Mouse (Mus musculus) kidney, embryonic 15.5 days (tissue): ENCODE measurements around the gene Cpsf4. TPM values are rescaled to one million over a fixed set of nuclear protein-coding genes. Genes with fewer than 3 reads are reported as not detected.

Experiments used
- ATAC-seq: fragments of 200-750 bp; cut with Nextera tagmentation; replicated peaks from 2 replicates; pipeline ENCODE4 v1.8.0; 2017; ENCODE audit warnings: moderate TSS enrichment; ENCODE audit not compliant: low FRiP score
- H3K27ac ChIP-seq: fragments of 300-500 bp; sonication (generic); 2 replicates; pipeline ENCODE4 v1.5.1; 2015; ENCODE audit warnings: mild to moderate bottlenecking, inconsistent platforms
- H3K27me3 ChIP-seq: fragments of 300-500 bp; sonication (generic); 2 replicates; pipeline ENCODE4 v1.6.1; 2015; ENCODE audit warnings: inconsistent platforms
- H3K36me3 ChIP-seq: fragments of 300-500 bp; sonication (generic); 2 replicates; pipeline ENCODE4 v1.6.1; 2015; ENCODE audit warnings: inconsistent platforms
- H3K4me1 ChIP-seq: fragments of 300-500 bp; sonication (generic); 2 replicates; pipeline ENCODE4 v1.6.1; 2015; ENCODE audit warnings: inconsistent platforms
- H3K4me2 ChIP-seq: fragments of 300-500 bp; sonication (generic); 2 replicates; pipeline ENCODE4 v1.6.1; 2015; ENCODE audit warnings: moderate library complexity, mild to moderate bottlenecking, inconsistent platforms
- H3K4me3 ChIP-seq: fragments of 300-500 bp; sonication (generic); replicated peaks from 2 replicates; pipeline ENCODE4 v1.5.1; 2015; ENCODE audit warnings: mild to moderate bottlenecking, inconsistent platforms
- H3K9ac ChIP-seq: fragments of 300-500 bp; sonication (generic); 2 replicates; pipeline ENCODE4 v1.6.1; 2015; ENCODE audit warnings: mild to moderate bottlenecking, inconsistent platforms
- H3K9me3 ChIP-seq: fragments of 300-500 bp; sonication (generic); replicated peaks from 2 replicates; pipeline ENCODE4 v1.6.1; 2016; ENCODE audit warnings: inconsistent platforms
- WGBS: fragments of 180-500 bp; shearing (Covaris S2); methylation state at CpG from one replicate; pipeline ENCODE4 v1.1.7; 2015; ENCODE audit warnings: mixed read lengths; 5-methylcytosine and 5-hydroxymethylcytosine counted together
- polyA plus RNA-seq: library from polyadenylated mRNA; unstranded; fragments of >200 nt; fragmentation: Nextera tagmentation; extraction: Ambion mirVana; gene quantifications from 2 replicates; pipeline ENCODE4 v1.2.1, GENCODE M21; 2015

Cpsf4 gene
- polyA plus RNA-seq, 1 experiment from 2014 or later, result 57.6 TPM

- Histone ChIP-seq H3K4me3 (peak overlapping the region; percentile 78), H3K36me3 (peaks cover 61% of the 10 kb centered on the region), H3K9me3 (no peaks in the 10 kb centered on the region), H3K4me2 (peak overlapping the region; percentile 83), H3K27ac (no peak overlapping the region), H3K9ac (peak overlapping the region; percentile 86), H3K4me1 (peaks cover 31% of the 10 kb centered on the region), H3K27me3 (no peaks in the 10 kb centered on the region)
- ATAC-seq, result no peak
- 10% methylated on average over 6 of the region's 6 CpGs for WGBS
Observed at GRCm38 (mm10) chr5:145138836-145139235, 28.2 kb upstream of the Cpsf4 start.

DNA sequence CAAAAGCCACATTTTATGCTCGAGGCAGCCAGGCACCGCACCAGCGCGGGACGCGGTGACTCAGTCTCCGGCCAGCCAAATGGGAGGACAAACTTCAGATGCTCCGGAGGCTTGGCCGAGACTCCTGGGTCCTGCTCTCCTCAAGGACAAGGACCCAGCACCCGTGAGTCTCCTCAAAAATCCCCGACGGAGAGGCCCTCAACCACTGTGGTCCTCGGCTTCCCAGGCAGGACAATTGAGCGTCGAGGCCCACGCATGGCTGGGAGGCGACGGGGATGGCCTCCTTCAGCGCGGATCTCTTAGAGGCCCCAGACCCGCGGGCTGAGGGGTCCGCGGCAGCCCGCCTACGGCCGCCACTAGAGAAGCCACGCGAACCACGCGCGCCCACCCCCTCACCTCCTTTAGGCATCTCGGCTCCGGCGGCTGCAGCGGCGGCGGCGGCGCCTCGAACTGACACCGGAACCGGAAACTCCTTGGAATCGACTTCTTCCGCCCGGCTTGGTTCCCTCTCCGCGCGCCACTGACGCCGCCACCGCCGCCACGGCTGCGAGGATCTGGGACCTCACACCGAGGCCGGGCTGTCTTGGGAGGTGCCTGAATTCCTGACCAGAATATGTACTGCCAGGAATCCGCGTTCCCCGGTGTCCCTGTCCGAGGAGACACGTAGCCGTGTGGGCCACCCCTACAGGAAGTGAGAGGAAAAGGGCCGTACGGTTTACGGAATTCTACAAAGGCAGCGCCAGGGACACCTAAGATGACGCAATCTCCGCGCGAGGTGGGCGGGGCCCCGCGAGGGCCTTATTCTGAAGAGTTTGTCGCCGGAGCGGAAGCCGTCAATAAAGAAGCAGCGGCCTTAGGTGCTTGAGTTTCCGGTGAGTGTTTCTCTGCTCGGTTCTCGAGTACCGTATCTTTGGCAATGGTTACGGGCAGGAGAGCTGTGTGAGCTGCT lies 27.2 kb upstream of the Cpsf4 start, which contains the start of the genes Pdap1 and Bud31:
Gene Pdap1 (minus strand): TSS at position 668 of the 949 bp plus-strand sequence.
Gene Bud31 (plus strand): TSS at position 792 of the 949 bp plus-strand sequence.
- Histone ChIP-seq H3K36me3 (peaks cover 61% of the 10 kb centered on the region), H3K27me3 (no peaks in the 10 kb centered on the region), H3K4me2 (peak within 1 kb of the TSS; percentile 83), H3K9me3 (no peaks in the 10 kb centered on the region), H3K4me3 (peak within 1 kb of the TSS; percentile 78), H3K9ac (peak within 1 kb of the TSS; percentile 86), H3K4me1 (peaks cover 31% of the 10 kb centered on the region), H3K27ac (peak within 1 kb of the TSS; percentile 93)
- ATAC-seq, result peak; percentile 95
- under 1% methylated on average over 81 of the region's 84 CpGs for whole genome bisulfite sequencing

GRCm38 (mm10) chr5:145140611-145141010 lies 26.4 kb upstream of the Cpsf4 start:
- peak overlapping the region; percentile 83 for H3K4me2 ChIP-seq
- H3K9ac ChIP-seq, result peak overlapping the region; percentile 86
- no peaks in the 10 kb centered on the region for H3K9me3 ChIP-seq
- WGBS, result under 1% methylated on average over 18 of the region's 18 CpGs
- peaks cover 62% of the 10 kb centered on the region for H3K36me3 ChIP-seq
- H3K27me3 ChIP-seq, result no peaks in the 10 kb centered on the region
- peaks cover 31% of the 10 kb centered on the region for H3K4me1 ChIP-seq
- ATAC-seq, result no peak
- H3K4me3 ChIP-seq, result peak overlapping the region; percentile 78
- H3K27ac ChIP-seq, result peak overlapping the region; percentile 93

- no peak overlapping the region for H3K27ac ChIP-seq
- no peak for ATAC-seq
- H3K9me3 ChIP-seq, result no peaks in the 10 kb centered on the region
- H3K4me1 ChIP-seq, result no peaks in the 10 kb centered on the region
- no peak overlapping the region for H3K9ac ChIP-seq
- H3K36me3 ChIP-seq, result peaks cover 100% of the 10 kb centered on the region
- H3K4me3 ChIP-seq, result no peak overlapping the region
- H3K4me2 ChIP-seq, result no peak overlapping the region
- WGBS, result 85% methylated on average over 5 of the region's 5 CpGs
- H3K27me3 ChIP-seq, result no peaks in the 10 kb centered on the region
Observed at GRCm38 (mm10) chr5:145147748-145148147, 19.3 kb upstream of the Cpsf4 start.

GRCm38 (mm10) chr5:145149294-145149693 lies 17.7 kb upstream of the Cpsf4 start:
- H3K27ac ChIP-seq, result no peak overlapping the region
- no peaks in the 10 kb centered on the region for H3K9me3 ChIP-seq
- no peak for ATAC-seq
- H3K9ac ChIP-seq, result no peak overlapping the region
- H3K27me3 ChIP-seq, result no peaks in the 10 kb centered on the region
- no peak overlapping the region for H3K4me2 ChIP-seq
- H3K36me3 ChIP-seq, result peaks cover 99% of the 10 kb centered on the region
- no peak overlapping the region for H3K4me3 ChIP-seq
- no peaks in the 10 kb centered on the region for H3K4me1 ChIP-seq
- WGBS, result 92% methylated on average over 6 of the region's 6 CpGs

GRCm38 (mm10) chr5:145152690-145153089 lies 14.3 kb upstream of the Cpsf4 start:
- Histone ChIP-seq H3K4me2 (no peak overlapping the region), H3K4me1 (no peaks in the 10 kb centered on the region), H3K9me3 (no peaks in the 10 kb centered on the region), H3K4me3 (no peak overlapping the region), H3K27me3 (no peaks in the 10 kb centered on the region), H3K9ac (no peak overlapping the region), H3K36me3 (peaks cover 93% of the 10 kb centered on the region), H3K27ac (no peak overlapping the region)
- no peak for ATAC-seq
- 92% methylated on average over 5 of the region's 5 CpGs for WGBS

- peaks cover 77% of the 10 kb centered on the region for H3K36me3 ChIP-seq
Observed at GRCm38 (mm10) chr5:145161361-145161760, 5.7 kb upstream of the Cpsf4 start.

GRCm38 (mm10) chr5:145164710-145165109 lies 2.3 kb upstream of the Cpsf4 start:
- no peaks in the 10 kb centered on the region for H3K27me3 ChIP-seq
- no peaks in the 10 kb centered on the region for H3K9me3 ChIP-seq
- H3K4me3 ChIP-seq, result no peak overlapping the region
- peaks cover 37% of the 10 kb centered on the region for H3K4me1 ChIP-seq
- WGBS, result 51% methylated on average over 3 of the region's 3 CpGs
- no peak overlapping the region for H3K9ac ChIP-seq
- peak overlapping the region; percentile 24; the same call in 1 of the 2 replicates for H3K4me2 ChIP-seq
- no peak for ATAC-seq
- H3K36me3 ChIP-seq, result peaks cover 49% of the 10 kb centered on the region
- no peak overlapping the region; the same call in 1 of the 2 replicates for H3K27ac ChIP-seq

More at GRCm38 (mm10) chr5:145161361-145161760, 5.7 kb upstream of the Cpsf4 start:
- no peak overlapping the region for H3K27ac ChIP-seq
- H3K4me1 ChIP-seq, result peaks cover 22% of the 10 kb centered on the region
- H3K27me3 ChIP-seq, result no peaks in the 10 kb centered on the region
- 96% methylated on average over 14 of the region's 14 CpGs for WGBS
- H3K4me2 ChIP-seq, result no peak overlapping the region
- no peak overlapping the region for H3K4me3 ChIP-seq
- H3K9ac ChIP-seq, result no peak overlapping the region
- ATAC-seq, result no peak
- no peaks in the 10 kb centered on the region for H3K9me3 ChIP-seq

DNA sequence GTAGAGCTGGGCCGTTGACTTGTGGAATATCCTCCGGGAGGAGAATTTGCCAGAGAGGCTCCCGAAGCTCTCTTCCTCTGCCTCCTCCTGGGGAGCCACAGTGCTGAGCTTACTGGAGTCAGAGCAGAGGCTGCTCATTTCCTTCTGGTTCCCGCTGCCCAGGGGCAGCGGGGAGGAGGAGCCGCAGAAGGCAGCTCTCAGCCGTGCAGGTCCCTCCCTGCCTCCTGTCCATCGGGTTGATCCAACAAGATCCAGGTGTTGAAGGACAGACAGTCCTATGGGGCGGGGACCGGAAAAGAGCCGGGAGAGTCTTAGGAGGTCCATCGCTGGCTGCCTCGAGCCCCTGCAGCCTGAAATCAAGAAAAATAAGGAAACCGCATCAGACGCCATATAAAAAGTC lies 1.8 kb upstream of the Cpsf4 start:
- H3K27ac ChIP-seq, result no peak overlapping the region; the same call in 1 of the 2 replicates
- no peak for ATAC-seq
- no peak overlapping the region for H3K9ac ChIP-seq
- WGBS, result 86% methylated on average over 15 of the region's 15 CpGs
- H3K4me2 ChIP-seq, result no peak overlapping the region
- H3K27me3 ChIP-seq, result no peaks in the 10 kb centered on the region
- H3K9me3 ChIP-seq, result no peaks in the 10 kb centered on the region
- H3K4me1 ChIP-seq, result peaks cover 37% of the 10 kb centered on the region
- H3K36me3 ChIP-seq, result peaks cover 48% of the 10 kb centered on the region
- no peak overlapping the region for H3K4me3 ChIP-seq

DNA sequence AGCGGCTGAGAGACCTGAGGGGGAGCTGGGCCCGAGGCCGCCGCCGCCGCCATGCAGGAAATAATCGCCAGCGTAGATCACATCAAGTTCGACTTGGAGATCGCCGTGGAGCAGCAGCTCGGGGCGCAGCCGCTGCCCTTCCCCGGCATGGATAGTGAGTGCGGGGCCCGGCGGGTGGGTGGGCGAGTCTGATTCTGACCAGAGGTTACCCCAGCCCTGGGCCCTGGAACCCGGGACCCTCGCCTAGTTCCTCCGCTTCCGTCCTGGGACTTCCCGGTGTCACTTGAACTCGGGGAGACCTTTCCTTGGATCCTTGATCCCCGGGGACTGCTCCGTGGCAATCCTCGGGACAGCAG lies 271 bp downstream of the Cpsf4 start:
- H3K27ac ChIP-seq, result peak overlapping the region; percentile 90
- H3K4me2 ChIP-seq, result peak overlapping the region; percentile 85
- H3K9me3 ChIP-seq, result no peaks in the 10 kb centered on the region
- peaks cover 48% of the 10 kb centered on the region for H3K36me3 ChIP-seq
- H3K27me3 ChIP-seq, result no peaks in the 10 kb centered on the region
- H3K4me3 ChIP-seq, result peak overlapping the region; percentile 98
- peak; percentile 65 for ATAC-seq
- under 1% methylated on average over 27 of the region's 28 CpGs for WGBS
- H3K4me1 ChIP-seq, result peaks cover 37% of the 10 kb centered on the region
- peak overlapping the region; percentile 94 for H3K9ac ChIP-seq

DNA sequence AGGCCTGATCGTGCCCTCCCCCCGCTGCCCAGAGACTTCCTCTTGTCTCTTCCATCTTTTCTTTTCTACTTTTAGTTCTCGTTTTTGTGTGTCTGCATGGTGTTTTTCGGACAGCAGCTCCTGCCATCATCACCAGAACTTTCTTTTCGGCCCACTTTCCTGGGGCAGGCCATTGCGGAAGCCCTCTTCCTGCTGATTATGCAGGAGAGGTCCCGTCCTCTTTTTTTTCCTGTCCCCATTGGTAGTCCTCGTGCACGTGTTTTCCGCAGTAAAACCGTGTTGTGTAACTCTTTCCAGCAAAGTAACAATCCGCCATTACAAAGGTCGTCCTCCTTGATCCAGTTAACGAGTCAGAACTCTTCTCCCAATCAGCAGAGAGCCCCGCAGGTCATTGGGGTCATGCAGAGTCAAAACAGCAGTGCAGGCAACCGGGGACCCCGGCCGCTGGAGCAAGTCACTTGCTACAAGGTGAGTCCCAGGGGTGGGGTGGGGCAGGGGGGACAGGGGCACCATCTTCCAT lies 11.5 kb downstream of the Cpsf4 start:
- Histone ChIP-seq H3K9ac (no peak overlapping the region), H3K4me3 (no peak overlapping the region), H3K27me3 (no peaks in the 10 kb centered on the region), H3K36me3 (peaks cover 100% of the 10 kb centered on the region), H3K9me3 (no peaks in the 10 kb centered on the region), H3K4me1 (no peaks in the 10 kb centered on the region), H3K4me2 (no peak overlapping the region), H3K27ac (no peak overlapping the region)
- WGBS, result 77% methylated on average over 18 of the region's 18 CpGs
- ATAC-seq, result no peak

DNA sequence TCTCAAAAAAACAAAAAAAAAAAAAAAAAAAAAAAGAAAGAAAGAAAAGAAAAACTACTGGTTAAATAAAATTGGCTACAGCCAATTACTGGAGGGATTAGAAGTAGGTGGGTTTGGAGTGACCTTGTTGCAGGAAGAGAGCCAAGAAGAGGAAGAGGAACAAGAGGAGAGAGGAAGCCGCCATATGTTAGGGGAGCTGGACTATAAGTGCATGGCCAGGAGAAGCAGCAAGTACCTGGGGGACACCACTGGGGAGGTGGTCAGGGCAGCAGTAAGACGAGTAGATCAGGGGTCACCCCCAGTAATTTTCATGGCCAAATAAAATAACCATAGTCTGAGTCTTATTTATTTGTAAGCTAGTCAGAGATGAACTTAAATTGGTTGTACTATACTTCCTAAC lies 18.2 kb downstream of the Cpsf4 start:
- Histone ChIP-seq H3K9ac (no peak overlapping the region), H3K36me3 (peaks cover 91% of the 10 kb centered on the region), H3K4me3 (no peak overlapping the region), H3K9me3 (no peaks in the 10 kb centered on the region), H3K27me3 (no peaks in the 10 kb centered on the region), H3K4me1 (peaks cover 11% of the 10 kb centered on the region), H3K27ac (no peak overlapping the region), H3K4me2 (no peak overlapping the region)
- 92% methylated on average over 2 of the region's 2 CpGs for WGBS
- no peak for ATAC-seq
